Mouse (Mus musculus): Measurements from ENCODE around the gene Plch2. TPM values are rescaled to one million over a fixed set of nuclear protein-coding genes. Genes with fewer than 3 reads are reported as not detected.

Plch2 gene
- total RNA-seq, 4 experiments from 2014 or later: 0.06 TPM; not detected in 3

- DNase-seq (ENCODE audit: low spot score): no peak
Measured at GRCm38 (mm10) chr4:154986750-154987149, 69.8 kb downstream of the Plch2 start.

GRCm38 (mm10) chr4:154986096-154986495, 70.5 kb downstream of the Plch2 start:
- peak; percentile 45 for DNase-seq (ENCODE audit: low spot score)

- DNase-seq (ENCODE audit: low spot score): no peak
Measured at GRCm38 (mm10) chr4:154985151-154985777, 71.3 kb downstream of the Plch2 start.

GRCm38 (mm10) chr4:154983767-154984166, 72.8 kb downstream of the Plch2 start:
- no peak for DNase-seq (ENCODE audit: low spot score)

- DNase-seq (ENCODE audit: low spot score): no peak
Measured at GRCm38 (mm10) chr4:154982247-154983120, 74.1 kb downstream of the Plch2 start.

DNA sequence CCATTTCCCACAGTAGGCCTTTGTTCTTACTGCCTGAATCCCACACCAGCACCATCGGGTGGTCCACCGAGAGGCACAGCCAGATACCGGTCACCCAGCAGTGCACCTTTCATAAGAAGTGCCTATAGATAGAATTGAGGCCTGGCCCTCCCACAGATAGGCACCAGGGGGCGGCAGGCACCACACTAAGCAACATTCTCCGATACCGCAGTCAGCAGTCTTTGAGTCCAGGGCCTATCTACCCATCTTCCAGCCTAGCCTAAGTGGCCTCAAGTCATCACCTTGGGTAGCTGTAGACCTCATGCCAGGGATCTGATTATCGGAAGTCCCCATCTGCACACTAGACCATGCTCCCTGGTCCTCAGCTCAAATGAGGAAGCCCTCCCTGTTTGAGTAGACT, 75.1 kb downstream of the Plch2 start:
- DNase-seq (ENCODE audit: low spot score): no peak

DNA sequence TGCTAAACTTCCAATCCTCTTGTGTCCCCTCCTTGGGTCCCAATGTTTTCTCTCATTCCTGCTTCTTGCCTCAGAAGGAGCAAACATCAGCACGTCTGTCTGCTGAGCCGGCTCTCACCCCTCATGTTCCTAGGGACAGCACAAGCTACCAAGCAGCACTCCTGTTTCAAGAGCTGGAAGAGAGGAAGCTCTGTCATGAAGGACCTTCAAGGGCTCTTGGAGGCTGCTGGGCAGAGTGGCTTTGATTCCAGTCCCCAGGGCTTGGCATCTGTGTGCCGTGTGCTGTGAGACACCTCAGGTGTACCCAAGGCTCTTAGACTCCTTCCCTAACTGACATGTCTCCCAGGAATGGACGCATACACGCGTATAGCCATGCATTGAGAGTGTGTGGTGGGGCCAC, 75.5 kb downstream of the Plch2 start:
- no peak for DNase-seq (ENCODE audit: low spot score)

DNA sequence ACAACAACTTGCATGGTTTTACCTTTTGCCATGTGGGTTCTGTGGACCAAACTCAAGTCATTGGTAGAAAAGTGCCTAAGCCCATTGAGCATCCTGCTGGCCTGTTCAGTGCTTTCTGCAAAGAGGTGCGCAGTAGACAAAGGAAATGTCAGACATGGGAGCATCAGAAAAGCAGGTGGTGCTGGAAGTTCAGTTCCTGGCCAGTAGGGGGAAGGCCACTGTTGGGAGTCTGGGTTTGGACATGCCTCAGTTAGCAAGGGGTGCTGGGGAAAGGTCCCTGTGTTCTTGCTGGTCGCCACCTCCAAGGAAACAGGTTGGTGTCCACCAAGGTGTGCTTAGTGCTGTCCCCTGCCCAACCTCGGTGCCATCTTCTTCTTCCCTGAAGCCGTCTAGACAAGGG, 76.5 kb downstream of the Plch2 start:
- no peak for DNase-seq (ENCODE audit: low spot score)

DNA sequence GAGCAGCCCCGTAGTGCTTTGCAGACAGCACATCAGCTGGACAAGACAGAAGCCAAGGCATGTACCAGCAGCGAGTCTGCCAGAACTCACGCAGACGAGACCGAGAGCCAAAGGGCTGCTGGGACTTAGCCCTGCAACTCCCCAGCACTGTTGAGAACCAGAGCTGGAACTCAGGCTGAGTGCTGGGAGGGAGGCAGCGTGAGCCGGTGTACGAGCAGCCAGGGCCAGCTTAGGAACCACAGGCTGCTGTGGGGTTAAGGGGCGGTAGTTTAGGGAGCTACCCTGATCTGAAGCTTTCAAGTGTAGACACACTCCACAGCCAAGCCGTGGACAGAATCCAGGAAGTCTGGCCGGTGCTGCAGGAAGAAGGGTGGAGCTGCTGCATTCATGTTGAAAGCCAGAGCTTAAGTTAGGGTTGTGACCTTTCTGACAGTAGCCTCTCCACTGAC, 82.4 kb downstream of the Plch2 start:
- peak; percentile 62 for DNase-seq (ENCODE audit: low spot score)

DNA sequence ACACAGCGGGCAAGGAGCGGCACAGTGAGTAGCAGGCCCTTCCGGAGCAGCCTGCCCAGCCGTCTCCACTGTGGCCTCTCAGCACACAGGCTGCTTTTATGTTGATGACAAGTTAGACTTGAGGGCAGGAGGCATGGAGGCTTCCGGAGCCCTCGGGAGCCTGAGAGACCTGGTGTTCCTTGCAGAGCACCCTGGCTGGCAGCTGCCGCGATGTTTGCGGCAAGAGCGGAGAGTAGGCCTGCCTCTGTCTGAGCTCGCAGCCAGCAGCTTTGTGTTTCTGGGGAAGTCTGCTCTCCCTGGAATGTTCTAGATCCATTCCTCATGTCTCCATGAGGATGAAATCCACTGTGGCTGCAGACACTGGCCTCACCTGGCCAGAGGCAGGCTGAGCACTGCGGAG, 84.0 kb downstream of the Plch2 start:
- no peak for DNase-seq (ENCODE audit: low spot score)

DNA sequence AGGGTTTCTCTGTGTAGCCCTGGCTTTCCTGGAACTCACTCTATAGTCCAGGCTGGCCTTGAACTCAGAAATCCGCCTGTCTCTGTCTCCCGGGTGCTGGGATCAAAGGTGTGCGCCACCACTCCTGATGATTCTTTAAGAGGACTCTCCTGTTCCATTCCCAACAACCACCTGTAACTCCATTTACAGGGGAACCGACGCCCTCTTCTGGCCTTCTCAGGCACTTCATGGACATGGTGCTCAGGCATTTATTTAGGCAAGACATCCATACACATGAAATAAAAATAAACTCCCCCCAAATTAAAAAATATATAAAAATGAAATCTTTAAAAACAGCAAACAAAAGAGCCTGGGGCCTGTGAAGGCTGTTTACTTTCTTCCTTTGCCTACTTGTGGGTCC, 89.4 kb downstream of the Plch2 start:
- peak; percentile 45 for DNase-seq (ENCODE audit: low spot score)

DNA sequence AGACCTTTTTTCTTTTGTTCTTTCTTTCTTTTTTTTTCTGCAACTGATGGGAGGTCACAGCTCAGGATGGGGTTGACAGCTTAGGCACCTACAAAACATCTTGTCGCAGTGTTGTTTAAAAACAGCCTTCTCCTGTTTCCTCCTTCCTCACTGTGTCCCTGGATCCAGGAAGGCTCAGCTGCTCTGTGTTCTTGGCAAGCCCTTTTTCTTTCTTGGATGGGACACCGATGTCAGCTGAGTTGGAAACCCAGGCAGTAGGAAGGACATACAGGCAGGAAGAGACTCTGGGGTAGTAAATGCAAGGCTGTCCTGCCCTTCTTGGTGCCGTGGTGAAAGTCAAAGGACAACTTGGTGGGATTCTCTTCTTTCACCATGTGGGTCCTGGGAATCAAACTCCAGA, 90.7 kb downstream of the Plch2 start:
- peak; percentile 76 for DNase-seq (ENCODE audit: low spot score)

GRCm38 (mm10) chr4:154964581-154965235, 91.9 kb downstream of the Plch2 start:
- DNase-seq (ENCODE audit: low spot score): no peak

- DNase-seq (ENCODE audit: low spot score): peak; percentile 92
Measured at GRCm38 (mm10) chr4:154963901-154964580, 92.5 kb downstream of the Plch2 start, which contains the start of gene Pank4. Gene Pank4, plus strand, starts transcription at chr4:154964123.

GRCm38 (mm10) chr4:154963190-154963836, 93.3 kb downstream of the Plch2 start:
- DNase-seq (ENCODE audit: low spot score): no peak

DNA sequence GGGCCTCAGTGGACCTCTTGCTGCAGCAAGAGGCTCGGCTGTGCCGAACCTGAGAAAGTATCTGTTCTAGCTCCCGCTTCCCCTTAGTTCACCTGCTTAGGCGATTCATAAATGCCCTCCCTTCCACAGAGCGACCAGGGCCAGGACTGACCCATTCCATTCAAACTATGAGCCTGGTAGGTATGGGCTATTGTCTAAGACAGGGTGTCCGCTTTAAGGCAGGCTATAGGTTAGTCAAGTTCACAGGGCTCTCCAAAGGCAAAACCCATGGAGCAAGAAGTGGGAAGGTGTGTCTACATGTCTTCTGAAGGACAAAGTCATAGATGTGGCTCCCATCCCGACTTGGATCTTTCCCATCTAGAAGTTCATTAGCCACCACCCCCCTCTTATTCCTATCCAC, 93.9 kb downstream of the Plch2 start:
- no peak for DNase-seq (ENCODE audit: low spot score)

DNA sequence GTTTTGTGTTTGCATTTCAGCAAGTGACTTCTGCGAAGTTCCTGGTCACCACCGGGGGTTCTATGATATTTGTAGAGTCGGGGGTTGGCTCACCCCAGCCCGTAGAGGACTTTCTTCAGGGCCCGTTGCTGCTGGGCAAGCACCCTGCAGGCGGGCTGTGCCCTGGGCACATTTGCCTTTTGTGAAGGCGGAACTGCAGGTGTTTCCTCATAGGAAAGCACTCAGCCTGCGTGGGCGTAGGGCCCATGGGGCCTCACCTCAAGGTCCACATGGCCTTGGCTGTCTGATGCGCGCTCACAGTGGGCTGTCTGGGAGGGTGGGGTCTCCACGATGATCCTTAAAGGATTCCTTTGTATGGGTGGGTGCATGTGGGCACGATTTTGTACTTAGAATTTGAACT, 94.7 kb downstream of the Plch2 start:
- no peak for DNase-seq (ENCODE audit: low spot score)

DNA sequence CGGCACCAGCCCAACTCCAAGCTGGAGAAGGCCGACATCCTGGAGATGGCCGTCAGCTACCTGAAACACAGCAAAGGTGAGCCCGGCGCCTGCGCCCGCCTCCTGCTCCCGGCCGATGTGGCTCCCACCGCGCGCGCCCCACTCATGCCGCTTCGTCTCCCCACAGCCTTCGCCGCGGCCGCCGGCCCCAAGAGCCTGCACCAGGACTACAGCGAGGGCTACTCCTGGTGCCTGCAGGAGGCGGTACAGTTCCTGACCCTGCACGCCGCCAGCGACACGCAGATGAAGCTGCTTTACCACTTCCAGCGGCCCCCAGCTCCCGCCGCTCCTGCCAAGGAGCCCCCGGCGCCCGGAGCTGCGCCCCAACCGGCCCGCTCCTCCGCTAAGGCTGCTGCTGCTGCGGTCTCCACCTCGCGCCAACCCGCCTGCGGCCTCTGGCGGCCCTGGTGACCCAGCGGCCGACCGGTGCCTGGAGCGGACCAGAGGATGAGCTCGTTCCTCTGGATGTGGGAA, 95.3 kb downstream of the Plch2 start:
- DNase-seq (ENCODE audit: low spot score): no peak

DNA sequence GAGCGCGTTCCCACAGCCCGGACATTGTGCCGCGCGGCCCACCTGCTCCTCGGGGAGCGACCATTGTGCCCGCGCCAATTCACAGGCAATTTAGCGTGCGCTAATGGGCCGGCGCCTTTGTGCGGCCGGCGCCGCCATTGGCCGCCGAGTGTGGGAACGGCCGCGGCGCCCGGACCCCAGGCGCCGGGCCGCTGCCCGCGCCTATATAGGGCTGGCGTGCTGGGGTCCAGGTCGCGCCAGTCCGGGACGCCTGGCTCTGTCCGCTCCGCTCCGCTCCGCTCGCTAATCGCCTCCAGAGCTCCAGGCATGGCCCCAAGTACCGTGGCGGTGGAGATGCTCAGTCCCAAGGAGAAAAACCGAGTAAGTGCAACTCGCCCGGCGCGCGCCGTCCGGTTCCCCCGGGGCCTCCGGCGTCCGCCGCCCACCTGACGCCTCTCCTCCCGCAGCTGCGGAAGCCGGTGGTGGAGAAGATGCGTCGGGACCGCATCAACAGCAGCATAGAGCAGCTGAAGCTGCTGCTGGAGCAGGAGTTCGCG, 95.8 kb downstream of the Plch2 start, which contains the start of gene Hes5:
Gene Hes5, plus strand, starts transcription at position 234 of the 536 bp plus-strand sequence.
- DNase-seq (ENCODE audit: low spot score): no peak

- DNase-seq (ENCODE audit: low spot score): no peak
Measured at GRCm38 (mm10) chr4:154960021-154960689, 96.4 kb downstream of the Plch2 start.

All from heart, adult 8-10 months (tissue).